Mouse (Mus musculus): Measurements from ENCODE around the gene Baiap2.

DNA sequence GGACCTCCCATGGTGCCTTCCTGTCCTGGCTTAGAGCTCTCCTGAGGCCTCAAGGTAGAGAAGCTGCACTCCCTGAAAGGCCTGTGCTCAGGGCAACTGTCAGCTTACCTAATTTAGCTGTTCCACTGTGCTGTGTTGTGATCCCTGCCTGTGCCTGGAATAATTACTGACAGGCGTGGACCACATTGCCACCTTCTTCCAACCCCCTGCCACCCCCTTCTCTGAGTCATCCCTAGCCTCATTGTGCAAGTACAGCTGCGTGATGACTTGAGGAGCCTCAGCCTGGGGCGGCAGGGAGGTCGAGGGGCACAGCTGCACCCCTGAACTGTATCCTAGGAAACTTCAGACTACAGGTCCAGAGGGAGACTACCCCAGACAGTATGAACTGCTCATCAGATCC is 5.7 kb downstream of the Baiap2 start:
- TF ChIP-seq GATA1 (IDR thresholded peaks at IDR 0.05; ENCODE audit: low read length) (no peak), TAL1 (IDR thresholded peaks at IDR 0.05; ENCODE audit: low read length) (no peak)
